Mouse (Mus musculus) thymus, postnatal 36 days (tissue): Measurements from ENCODE around the gene Ptprk.

Experiments used
- DNase-seq, 2 experiments: peaks; one replicate each; pipeline ENCODE4 v3.0.0; 2022; ENCODE audit warnings: mixed read lengths in 2 of 2

Ptprk gene

DNA sequence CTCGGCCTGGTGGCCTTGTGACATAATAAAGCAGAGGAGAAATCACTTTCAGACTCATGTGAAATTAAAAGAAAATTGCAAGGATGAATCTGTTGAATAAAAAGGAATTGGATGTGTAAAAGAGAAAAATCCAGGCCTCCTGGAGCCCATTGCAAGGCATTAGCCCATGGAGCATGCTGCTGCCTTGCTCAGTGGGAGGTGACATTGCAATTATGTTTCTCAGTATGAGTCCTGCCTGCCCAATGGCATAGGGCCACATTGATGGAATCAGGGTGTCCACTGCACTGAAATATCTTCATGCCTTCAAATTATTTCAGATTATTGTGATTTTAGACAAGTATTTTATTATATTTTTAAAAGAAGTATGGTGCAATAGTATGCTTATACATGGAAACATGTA is 376.0 kb downstream of the Ptprk start:
- DNase-seq: no peak

GRCm38 (mm10) chr10:28458027-28458426 is 383.4 kb downstream of the Ptprk start:
- DNase-seq: no peak

- DNase-seq: no peak
Observed at GRCm38 (mm10) chr10:28459963-28460362, 385.3 kb downstream of the Ptprk start.

DNA sequence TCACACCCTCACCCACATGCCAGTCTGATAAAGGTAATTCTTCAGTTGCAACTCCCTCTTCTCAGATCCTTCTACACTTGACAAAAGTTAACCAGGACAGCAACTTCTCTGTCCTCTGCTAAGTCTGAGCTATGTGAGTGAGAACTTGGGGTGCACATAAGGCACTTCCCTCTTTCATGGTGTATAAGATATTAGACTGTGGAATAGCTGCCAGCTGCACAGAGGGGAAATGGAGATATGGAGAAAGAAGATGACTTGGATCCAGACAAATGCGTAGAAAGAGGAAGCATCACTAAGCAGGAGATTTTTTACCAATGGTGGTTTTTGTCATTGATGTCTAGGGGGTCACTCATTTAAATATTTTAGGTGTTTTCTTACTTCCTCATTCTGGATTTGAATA is 389.1 kb downstream of the Ptprk start:
- no peak for DNase-seq

GRCm38 (mm10) chr10:28464766-28465548 is 390.3 kb downstream of the Ptprk start:
- no peak for DNase-seq

GRCm38 (mm10) chr10:28485574-28485973 is 411.0 kb downstream of the Ptprk start:
- peak; percentile 78 to 80 for DNase-seq

DNA sequence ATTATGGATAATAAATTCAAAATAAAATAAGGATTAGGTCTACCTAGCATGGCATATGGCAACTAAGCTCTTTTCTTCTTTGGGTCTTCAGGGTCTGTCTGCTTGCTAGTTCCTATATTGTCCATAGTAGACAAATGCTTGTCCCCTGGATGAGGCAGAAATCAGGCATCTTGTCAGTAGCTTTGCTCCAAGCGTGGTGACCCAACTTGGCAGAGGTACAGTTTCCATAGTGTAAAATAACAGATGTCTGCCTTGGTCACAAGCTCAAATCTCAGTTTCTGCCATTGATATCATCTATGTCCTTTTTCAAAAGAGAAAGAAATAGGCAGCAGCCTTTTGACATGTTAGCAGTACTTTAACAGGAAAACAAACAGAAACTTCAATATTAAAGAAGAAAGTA is 416.4 kb downstream of the Ptprk start:
- DNase-seq: no peak

- no peak for DNase-seq
Observed at GRCm38 (mm10) chr10:28492206-28492605, 417.6 kb downstream of the Ptprk start.

GRCm38 (mm10) chr10:28492870-28493269 is 418.2 kb downstream of the Ptprk start:
- no peak for DNase-seq

DNA sequence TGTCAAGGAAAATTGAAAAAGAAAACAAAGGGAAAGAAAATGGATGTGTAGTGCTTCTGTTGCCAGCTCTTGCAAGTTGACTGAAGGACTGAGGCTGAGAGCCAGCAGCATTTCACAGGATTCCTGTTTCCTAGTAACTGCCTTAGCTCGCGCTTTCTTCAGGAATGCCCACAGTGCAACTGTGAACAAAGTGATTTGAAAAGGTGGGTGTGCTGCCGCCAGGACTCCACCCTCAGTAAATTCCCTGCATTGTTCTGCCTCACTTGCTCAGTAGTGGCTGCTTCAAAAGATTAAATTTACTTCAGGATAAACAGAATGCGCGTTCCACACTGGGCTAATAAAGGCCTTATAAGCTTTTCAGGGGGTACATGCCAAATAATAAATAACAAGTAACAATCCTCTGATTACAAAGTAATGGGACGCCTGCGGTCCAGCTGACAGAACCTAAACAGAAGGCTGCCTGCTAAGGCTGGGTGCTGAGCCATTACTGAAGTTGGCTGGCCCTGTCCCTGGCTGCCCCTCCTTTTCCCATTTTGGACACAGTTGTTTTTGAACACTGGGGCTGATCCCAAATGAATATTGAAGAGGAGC is 418.7 kb downstream of the Ptprk start:
- DNase-seq: no peak

DNA sequence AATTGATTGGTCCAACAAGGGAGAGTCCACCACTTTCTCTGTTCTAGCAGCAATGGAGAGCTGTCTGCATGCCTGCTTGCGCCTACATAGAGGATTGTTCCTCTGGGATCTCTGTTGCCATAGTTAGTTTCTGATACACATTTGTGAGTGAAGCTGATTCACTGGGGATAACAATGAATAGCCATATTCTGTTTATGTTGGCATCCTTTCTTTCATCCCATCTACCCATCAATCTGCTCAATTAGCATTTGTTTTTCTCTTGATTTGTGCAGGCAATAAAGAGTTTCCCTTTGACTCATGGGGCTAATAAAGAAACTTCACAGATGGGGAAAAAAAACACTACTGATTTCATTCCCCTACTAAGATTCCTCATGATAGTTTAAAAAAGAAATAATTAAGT is 423.2 kb downstream of the Ptprk start:
- DNase-seq: no peak

DNA sequence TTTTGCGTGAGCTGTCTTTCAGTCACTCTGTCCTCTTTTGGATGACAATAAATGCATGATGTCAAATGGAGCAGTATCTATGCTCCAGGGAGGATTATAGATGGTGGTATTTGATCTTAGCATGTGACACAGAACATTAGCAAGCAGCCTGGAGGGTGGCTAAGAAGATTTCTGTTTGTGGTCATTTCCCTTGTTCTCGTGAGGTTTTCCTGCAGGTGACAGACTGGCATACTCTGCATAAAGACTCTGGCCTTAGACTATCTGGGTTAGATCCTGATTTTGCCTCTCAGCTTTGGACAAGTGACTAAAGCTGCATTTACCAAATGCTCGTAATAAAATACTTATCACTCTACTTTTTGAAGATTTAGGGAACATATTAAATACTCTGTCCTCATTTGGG is 423.9 kb downstream of the Ptprk start:
- no peak for DNase-seq

DNA sequence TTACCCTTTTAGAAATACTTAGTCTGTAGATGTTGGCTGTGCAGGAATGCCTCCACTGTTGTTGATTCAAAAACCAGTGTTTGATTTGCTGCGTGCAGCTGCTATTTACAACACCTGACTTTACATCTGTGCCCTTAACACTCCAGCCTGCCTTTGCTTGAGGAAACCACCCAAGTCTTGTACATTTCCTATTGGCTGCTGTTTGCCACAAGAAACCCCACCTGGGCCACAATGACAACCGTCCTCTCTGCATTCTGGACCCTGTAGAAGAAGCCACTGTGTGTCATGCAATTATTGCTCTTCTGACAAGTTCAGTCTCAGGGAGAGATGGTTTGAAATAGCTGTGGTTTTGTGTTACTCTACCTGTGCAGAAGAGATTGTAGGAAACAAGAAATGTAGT is 439.0 kb downstream of the Ptprk start:
- DNase-seq: peak; percentile 70 to 84

- DNase-seq: peak; percentile 39 to 52
Observed at GRCm38 (mm10) chr10:28516147-28516546, 441.5 kb downstream of the Ptprk start.

GRCm38 (mm10) chr10:28518297-28518696 is 443.7 kb downstream of the Ptprk start:
- peak; percentile 50 to 54 for DNase-seq

DNA sequence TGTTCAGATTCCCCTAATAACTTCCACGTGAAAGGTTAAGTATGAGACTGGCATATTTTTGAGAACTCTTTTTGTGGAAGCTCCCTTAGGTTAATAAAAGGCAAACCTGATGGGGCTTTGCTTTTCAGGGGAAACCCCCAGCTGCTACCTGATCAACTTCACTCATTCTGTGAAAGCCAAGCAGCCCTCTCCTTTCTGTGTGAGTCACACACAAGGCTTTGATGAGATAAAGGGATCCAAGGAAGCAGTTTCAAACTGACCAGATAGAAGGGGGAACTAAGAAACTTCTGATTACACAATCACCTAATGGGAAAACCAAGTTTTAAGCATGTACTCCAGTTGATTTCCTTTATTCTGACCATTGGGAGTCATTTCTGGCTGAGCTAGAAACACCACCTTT is 445.2 kb downstream of the Ptprk start:
- no peak for DNase-seq

DNA sequence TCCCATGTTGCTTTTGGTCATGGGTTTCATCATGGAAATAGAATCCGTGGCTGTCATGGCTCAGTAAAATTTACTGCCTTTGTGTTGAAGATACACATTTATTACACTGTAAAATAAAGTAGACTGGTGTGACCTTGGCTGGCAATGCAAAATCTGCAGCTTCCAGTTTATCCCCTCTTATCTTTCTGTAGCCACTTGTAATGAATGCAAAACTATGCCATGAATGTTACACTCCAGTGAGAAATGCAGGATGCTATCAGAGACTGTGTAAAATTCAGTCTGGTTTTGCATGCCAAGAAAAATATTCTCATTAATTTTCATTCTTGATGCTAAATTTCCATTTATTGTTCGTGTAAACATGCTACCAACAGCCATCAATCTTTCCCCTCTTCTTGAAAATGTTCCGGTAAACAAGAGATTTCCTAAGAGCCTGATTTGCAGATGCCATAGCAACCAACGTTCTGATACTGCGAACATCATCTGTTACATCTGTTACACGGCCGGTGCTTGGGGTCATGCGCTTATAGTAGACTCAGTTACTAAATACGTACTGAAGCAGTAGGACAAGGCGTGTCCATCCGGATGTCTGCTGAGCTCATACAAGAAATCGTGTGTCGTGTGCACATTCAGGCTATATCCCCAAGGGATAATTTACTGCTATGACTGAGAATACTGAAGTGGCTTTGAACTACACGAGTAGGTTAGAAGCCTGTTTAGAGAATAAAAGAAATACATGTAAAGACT is 449.5 kb downstream of the Ptprk start:
- DNase-seq: no peak

GRCm38 (mm10) chr10:28540595-28540994 is 466.0 kb downstream of the Ptprk start:
- DNase-seq: no peak

DNA sequence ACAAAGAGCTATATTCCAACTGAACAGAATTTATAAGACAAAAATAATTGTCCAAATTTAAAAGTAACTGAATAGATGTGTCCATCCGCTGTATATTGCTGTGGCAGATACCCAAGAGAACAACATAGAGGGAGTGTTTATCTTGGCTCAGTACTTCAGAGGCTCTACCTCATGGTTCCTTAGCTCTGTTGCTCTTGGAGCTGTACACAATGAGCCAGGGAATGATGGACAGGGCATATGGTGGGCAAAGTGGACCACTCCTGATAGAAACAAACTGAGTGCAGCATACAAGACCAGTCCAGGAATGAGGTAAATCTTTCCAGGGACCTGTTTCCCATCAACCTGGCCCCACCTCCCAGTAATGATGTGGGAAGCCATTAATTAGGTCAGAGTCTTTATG is 468.1 kb downstream of the Ptprk start:
- no peak for DNase-seq

- no peak for DNase-seq
Observed at GRCm38 (mm10) chr10:28550549-28550948, 475.9 kb downstream of the Ptprk start.

DNA sequence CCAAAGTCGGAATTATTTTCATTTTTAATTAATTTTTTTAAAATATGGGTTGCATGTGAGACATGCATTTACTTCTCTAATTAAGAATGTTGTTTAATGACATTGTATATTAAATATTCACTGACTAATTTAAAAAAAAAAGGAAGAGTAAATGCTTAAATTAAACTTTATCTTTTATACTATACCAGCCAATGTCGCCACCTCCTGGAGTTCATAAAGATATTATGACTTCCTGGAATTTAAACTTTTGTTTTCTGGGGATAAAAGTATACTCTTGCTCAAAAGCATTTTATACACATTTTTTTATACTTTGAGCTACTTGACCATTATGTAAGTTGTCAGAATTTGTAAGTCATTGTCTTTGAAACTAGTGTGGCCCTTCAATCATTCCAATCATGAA is 477.4 kb downstream of the Ptprk start:
- no peak for DNase-seq

GRCm38 (mm10) chr10:28564110-28564674 is 489.6 kb downstream of the Ptprk start:
- no peak for DNase-seq

GRCm38 (mm10) chr10:28566378-28566777 is 491.8 kb downstream of the Ptprk start:
- DNase-seq: peak; percentile 15 to 23

DNA sequence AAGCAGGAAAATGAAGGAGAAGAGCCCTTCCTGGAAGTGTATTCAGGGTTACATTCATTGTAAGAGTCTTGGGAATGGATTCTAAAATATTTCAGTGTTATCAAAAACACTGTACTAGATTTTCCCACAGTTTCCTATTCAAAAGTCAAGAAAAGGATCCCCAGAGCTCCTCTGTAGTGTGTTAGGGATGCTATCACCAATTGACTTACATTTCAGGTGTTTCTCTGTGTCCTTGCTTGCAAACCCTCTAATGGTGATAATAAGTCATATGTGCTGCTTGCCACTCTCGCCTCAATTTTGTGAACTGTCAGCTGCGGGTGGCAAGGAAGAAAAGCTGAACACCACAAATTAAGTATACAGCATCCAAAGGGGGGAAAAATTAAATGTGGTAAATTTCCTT is 492.2 kb downstream of the Ptprk start:
- no peak for DNase-seq
